Comparison of ENCODE assay signal across 12 mouse cellular contexts in genomic region chr2:180488210-180488751, GRCm38 (mm10). TPM values are rescaled to one million over a fixed set of nuclear protein-coding genes. Genes with fewer than 3 reads are reported as not detected.
DNase-seq lines count a peak whose midpoint lies in the region; ATAC-seq and TF ChIP-seq lines count a peak whose summit lies in the region.
"Had no signal": no experiment of that assay in that cellular context is flagged by ENCODE, and none has a peak within 500 bp of the region (broad histone marks: within the 10 kb centered on the region; RNA-seq: fewer than 3 reads in every experiment).

No protein-coding gene starts in this region.

- H3K4me2 ChIP-seq in forebrain, embryonic 16.5 days (ENCODE audit: low read length) = peak overlapping the region; percentile 44
- peak overlapping the region; percentile 45 for H3K4me2 ChIP-seq in midbrain, embryonic 14.5 days (ENCODE audit: low read length)
- no peak overlapping the region for H3K4me2 ChIP-seq in stomach, postnatal 0 days (replicated peaks; ENCODE audit: low read depth)

- 3% methylated on average over 17 of the region's 17 CpGs for WGBS in forebrain, embryonic 16.5 days
- 4% methylated on average over 17 of the region's 17 CpGs for WGBS in midbrain, embryonic 14.5 days
- WGBS in heart, adult 2 months = 17% methylated on average over 17 of the region's 17 CpGs
- 19% methylated on average over 17 of the region's 17 CpGs for WGBS in stomach, postnatal 0 days

- no peak for TF ChIP-seq EP300 in heart, adult 2 months (IDR thresholded peaks at IDR 0.05; ENCODE audit: insufficient read depth, low read depth, low read length)
- TF ChIP-seq EP300 in stomach, postnatal 0 days (optimal IDR thresholded peaks at IDR 0.05) = no peak

- intact Hi-C loops in heart, adult 2 months (cut with DNase I) = no loop called here

- no peaks in the 10 kb centered on the region for H3K36me3 ChIP-seq in forebrain, embryonic 16.5 days (ENCODE audit: control insufficient read depth, insufficient read depth)
- H3K36me3 ChIP-seq in midbrain, embryonic 14.5 days (ENCODE audit: control insufficient read depth, insufficient read depth, low read length) = no peaks in the 10 kb centered on the region
- H3K36me3 ChIP-seq in heart, adult 2 months (ENCODE audit: control insufficient read depth, insufficient read depth, low read length) = no peaks in the 10 kb centered on the region
- no peaks in the 10 kb centered on the region for H3K36me3 ChIP-seq in stomach, postnatal 0 days (ENCODE audit: control insufficient read depth, insufficient read depth, low read length)
- H3K36me3 ChIP-seq: heart, embryonic 10.5 days had no signal

- no peaks in the 10 kb centered on the region for H3K79me2 ChIP-seq in heart, adult 2 months (replicated peaks; ENCODE audit: control insufficient read depth, insufficient read depth, low read length)

- no peak for TF ChIP-seq CTCF in layer of hippocampus, adult 2 months (conservative IDR thresholded peaks at IDR 0.05)
- TF ChIP-seq CTCF in heart, adult 2 months (IDR thresholded peaks at IDR 0.05) = no peak
- TF ChIP-seq CTCF in stomach, postnatal 0 days (IDR thresholded peaks at IDR 0.05; ENCODE audit: low read depth) = no peak

- TF ChIP-seq POLR2A in heart, adult 2 months (IDR thresholded peaks at IDR 0.05; ENCODE audit: insufficient read depth, low read depth, low read length) = no peak

- peak; percentile 81 for ATAC-seq in forebrain, embryonic 16.5 days
- peak; percentile 53; the same call in 1 of the 2 replicates for ATAC-seq in midbrain, embryonic 14.5 days (ENCODE audit: low FRiP score, low TSS enrichment)
- no peak for ATAC-seq in stomach, postnatal 0 days (ENCODE audit: low FRiP score, low TSS enrichment)

- H3K27ac ChIP-seq in layer of hippocampus, adult 2 months = peak overlapping the region; percentile 39; the same call in 1 of the 2 replicates
- peak overlapping the region; percentile 78 for H3K27ac ChIP-seq in forebrain, embryonic 16.5 days (ENCODE audit: low read length)
- peak overlapping the region; percentile 50; the same call in 1 of the 2 replicates for H3K27ac ChIP-seq in midbrain, embryonic 14.5 days (replicated peaks; ENCODE audit: low read depth, low read length)
- H3K27ac ChIP-seq in heart, adult 2 months = no peak overlapping the region
- H3K27ac ChIP-seq in stomach, postnatal 0 days (replicated peaks) = no peak overlapping the region
- H3K27ac ChIP-seq: heart, embryonic 10.5 days had no signal

- peak overlapping the region; percentile 33 for H3K9ac ChIP-seq in forebrain, embryonic 16.5 days (replicated peaks; ENCODE audit: low read depth, low read length)
- 0 out of 2 replicates have a peak overlapping the region, but pooled peaks have one; percentile 1 for H3K9ac ChIP-seq in midbrain, embryonic 14.5 days (replicated peaks; ENCODE audit: low read length)
- no peak overlapping the region for H3K9ac ChIP-seq in heart, adult 2 months (ENCODE audit: low read depth, low read length)
- no peak overlapping the region for H3K9ac ChIP-seq in stomach, postnatal 0 days (ENCODE audit: low read length)

- H3K4me1 ChIP-seq in forebrain, embryonic 16.5 days (replicated peaks; ENCODE audit: control insufficient read depth, insufficient read depth, low read length) = peaks cover 20% of the 10 kb centered on the region
- H3K4me1 ChIP-seq in midbrain, embryonic 14.5 days (ENCODE audit: control insufficient read depth, insufficient read depth, low read length) = peaks cover 24% of the 10 kb centered on the region
- H3K4me1 ChIP-seq in heart, adult 2 months (ENCODE audit: control insufficient read depth, insufficient read depth, low read length) = no peaks in the 10 kb centered on the region
- no peaks in the 10 kb centered on the region for H3K4me1 ChIP-seq in stomach, postnatal 0 days (replicated peaks; ENCODE audit: control insufficient read depth, insufficient read depth)

- no peaks in the 10 kb centered on the region for H3K9me3 ChIP-seq in forebrain, embryonic 16.5 days (ENCODE audit: control insufficient read depth, low read length)
- H3K9me3 ChIP-seq in midbrain, embryonic 14.5 days (ENCODE audit: control insufficient read depth, low read length) = no peaks in the 10 kb centered on the region
- H3K9me3 ChIP-seq in stomach, postnatal 0 days (ENCODE audit: control insufficient read depth, low read length) = no peaks in the 10 kb centered on the region
- H3K9me3 ChIP-seq: heart, embryonic 10.5 days had no signal

- DNase-seq in layer of hippocampus, adult 2 months (ENCODE audit: low spot score in 2 of 2) = peak in 1 of 2 experiments; percentile 52
- no peak for DNase-seq in layer of hippocampus, postnatal 25 days (ENCODE audit: extremely low spot score in 1 of 2, low spot score in 1 of 2)
- peak; percentile 70 for DNase-seq in ZHBTc4 (ENCODE audit: low read depth, low spot score)
- DNase-seq in midbrain, embryonic 14.5 days = peak; percentile 72
- DNase-seq in heart, adult 2 months = no peak
- no peak for DNase-seq in kidney, postnatal 36 days
- no peak for DNase-seq in stomach, postnatal 0 days (ENCODE audit: low spot score)
- DNase-seq: B cell, adult 2 months; kidney, adult 11 months had no signal

- no peak overlapping the region; the same call in 1 of the 2 replicates for H3K4me3 ChIP-seq in layer of hippocampus, adult 2 months
- H3K4me3 ChIP-seq in forebrain, embryonic 16.5 days (replicated peaks; ENCODE audit: low read length) = peak overlapping the region; percentile 29
- H3K4me3 ChIP-seq in midbrain, embryonic 14.5 days (replicated peaks; ENCODE audit: low read depth, low read length) = 0 out of 2 replicates have a peak overlapping the region, but pooled peaks have one; percentile 7
- no peak overlapping the region for H3K4me3 ChIP-seq in heart, adult 2 months
- no peak overlapping the region for H3K4me3 ChIP-seq in stomach, postnatal 0 days (ENCODE audit: low read depth, low read length)
- H3K4me3 ChIP-seq: heart, embryonic 10.5 days had no signal

- H3K27me3 ChIP-seq in forebrain, embryonic 16.5 days (replicated peaks; ENCODE audit: control insufficient read depth, insufficient read depth, low read length) = no peaks in the 10 kb centered on the region
- H3K27me3 ChIP-seq in midbrain, embryonic 14.5 days (ENCODE audit: control insufficient read depth, insufficient read depth, low read length) = no peaks in the 10 kb centered on the region
- no peaks in the 10 kb centered on the region; the same call in none of the 2 replicates for H3K27me3 ChIP-seq in heart, adult 2 months (ENCODE audit: control insufficient read depth, insufficient read depth, low read length)
- H3K27me3 ChIP-seq in stomach, postnatal 0 days (ENCODE audit: control insufficient read depth, insufficient read depth, low read length) = no peaks in the 10 kb centered on the region

RNA-seq across cellular contexts. Expression of gene Ntsr1, which starts 11.5 kb away (rescaled TPM):
- 1 to 10 TPM; 3.7 TPM for total RNA-seq in layer of hippocampus, adult 2 months (2021)
- 1 to 10 TPM; 4.4 TPM for total RNA-seq in layer of hippocampus, postnatal 25 days (2021)
- 13.2 and 13.4 TPM in 2 replicates for polyA plus RNA-seq in forebrain, embryonic 16.5 days (2015; fragmentation: Nextera tagmentation; extraction: Ambion mirVana)
- 0.89 and 1.3 TPM in 2 replicates for polyA plus RNA-seq in midbrain, embryonic 14.5 days (2014; fragmentation: Nextera tagmentation; extraction: Ambion mirVana)
- total RNA-seq in heart, adult 2 months (2021) = not detected
- 0.09 TPM in 1 of 2 replicates, not detected in the other for polyA plus RNA-seq in heart, adult 2 months (2012; rRNA removed)
- polyA plus RNA-seq in stomach, postnatal 0 days (2015; fragmentation: Nextera tagmentation; extraction: Ambion mirVana) = 0.11 and 0.12 TPM in 2 replicates
- total RNA-seq: liver, adult 2 months had no signal
- polyA plus RNA-seq: liver, adult 2 months had no signal

RNA-seq across cellular contexts. Expression of gene Slco4a1, which starts 32.2 kb away (rescaled TPM):
- 1 to 10 TPM; 1.3 to 1.8 TPM for total RNA-seq in layer of hippocampus, adult 2 months (2021)
- total RNA-seq in layer of hippocampus, postnatal 25 days (2021) = 1 to 10 TPM in 1 of 2 experiments, under 1 TPM in 1; 0.96 to 1.2 TPM
- 1.3 and 1.5 TPM in 2 replicates for polyA plus RNA-seq in forebrain, embryonic 16.5 days (2015; fragmentation: Nextera tagmentation; extraction: Ambion mirVana)
- 1.0 and 1.1 TPM in 2 replicates for polyA plus RNA-seq in midbrain, embryonic 14.5 days (2014; fragmentation: Nextera tagmentation; extraction: Ambion mirVana)
- not detected for total RNA-seq in heart, adult 2 months (2021)
- polyA plus RNA-seq in heart, adult 2 months (2012; rRNA removed) = 0.26 and 0.94 TPM in 2 replicates
- 4.2 and 5.6 TPM in 2 replicates for polyA plus RNA-seq in stomach, postnatal 0 days (2015; fragmentation: Nextera tagmentation; extraction: Ambion mirVana)

Comparison
In these comparisons a context has a peak if more than half of its experiments do, and no peak if none do; other contexts are left out.
1. DNase-seq: peak in ZHBTc4 (single experiment) and midbrain, embryonic 14.5 days (single experiment); none in layer of hippocampus, postnatal 25 days (0 of 2), heart, adult 2 months (0 of 2), kidney, postnatal 36 days (0 of 2) and stomach, postnatal 0 days (single experiment).
2. H3K27ac ChIP-seq: peak in layer of hippocampus, adult 2 months (single experiment), forebrain, embryonic 16.5 days (single experiment) and midbrain, embryonic 14.5 days (single experiment); none in heart, adult 2 months (single experiment) and stomach, postnatal 0 days (single experiment).
3. H3K4me3 ChIP-seq: peak in forebrain, embryonic 16.5 days (single experiment) and midbrain, embryonic 14.5 days (single experiment); none in layer of hippocampus, adult 2 months (single experiment), heart, adult 2 months (single experiment) and stomach, postnatal 0 days (single experiment).
4. H3K9ac ChIP-seq: peak in forebrain, embryonic 16.5 days (single experiment) and midbrain, embryonic 14.5 days (single experiment); none in heart, adult 2 months (single experiment) and stomach, postnatal 0 days (single experiment).